Mouse (Mus musculus) neural tube, postnatal 0 days (tissue): ENCODE results near the gene Leng1. TPM values are rescaled to one million over a fixed set of nuclear protein-coding genes. Genes with fewer than 3 reads are reported as not detected.

Source experiments
- microRNA-seq: library from miRNA; unstranded; fragments of <30 nt; microRNA quantifications from one replicate; pipeline ENCODE4, GENCODE M21; 2016
- polyA plus RNA-seq: library from polyadenylated mRNA; unstranded; fragments of >200 nt; fragmentation: Nextera tagmentation; extraction: Ambion mirVana; gene quantifications from 2 replicates; pipeline ENCODE4 v1.2.1, GENCODE M21; 2015

Leng1 gene
- polyA plus RNA-seq: 13.7 and 13.8 TPM in 2 replicates

GRCm38 (mm10) chr7:3665215-3666114 lies at the start of gene Leng1:
Gene Leng1 (minus strand): TSS chr7:3665840.

GRCm38 (mm10) chr7:3703879-3704441 lies 38.3 kb upstream of the Leng1 start, which contains the start of gene Rps9:
Gene Rps9 (plus strand): TSS chr7:3703993.

GRCm38 (mm10) chr7:3692987-3693808 lies 27.6 kb upstream of the Leng1 start, which contains the start of gene Mboat7:
Gene Mboat7 (minus strand): TSS chr7:3693523.

GRCm38 (mm10) chr7:3692382-3692986 lies 26.8 kb upstream of the Leng1 start, which contains the start of gene Tsen34:
Gene Tsen34 (plus strand): TSS chr7:3692863.

GRCm38 (mm10) chr7:3677342-3677741 lies 11.7 kb upstream of the Leng1 start, which contains the start of gene Tmc4:
Gene Tmc4 (minus strand): TSS chr7:3677553.

GRCm38 (mm10) chr7:3644672-3645487 lies 20.8 kb downstream of the Leng1 start, which contains the start of gene Cnot3:
Gene Cnot3 (plus strand): TSS chr7:3645268.

GRCm38 (mm10) chr7:3629543-3630477 lies 35.8 kb downstream of the Leng1 start, which contains the start of the genes Tfpt and Prpf31:
Gene Tfpt (minus strand): TSS chr7:3629929.
Gene Prpf31 (plus strand): TSS chr7:3629985.

GRCm38 (mm10) chr7:3617242-3617995 lies 48.2 kb downstream of the Leng1 start, which contains the start of gene Ndufa3:
Gene Ndufa3 (plus strand): TSS chr7:3617373.

GRCm38 (mm10) chr7:3616057-3616388 lies 49.6 kb downstream of the Leng1 start, which contains the start of gene Oscar:
Gene Oscar (minus strand): TSS chr7:3616157.

Small RNA genes lying within 50 kb of the gene (microRNA-seq; reads per million reads assigned to microRNA genes)
- 2.9 reads per million, percentile 1 among the genes with 10 or more reads in this experiment for gene Mir3572

Other genes with a start within 250 kb of the Leng1 start
- gene Cacng6, start 241.6 kb downstream of the Leng1 start, polyA plus RNA-seq: 0.12 and 0.29 TPM in 2 replicates
- gene Tarm1, start 163.2 kb downstream of the Leng1 start, polyA plus RNA-seq: 0.09 TPM in 1 of 2 replicates, not detected in the other
- 0.70 and 0.81 TPM in 2 replicates for gene Oscar, start 49.7 kb downstream of the Leng1 start, polyA plus RNA-seq
- gene Ndufa3, start 48.5 kb downstream of the Leng1 start, polyA plus RNA-seq: 763 and 806 TPM in 2 replicates
- 39.5 and 40.5 TPM in 2 replicates for gene Tfpt, start 35.9 kb downstream of the Leng1 start, polyA plus RNA-seq
- 67.2 and 73.1 TPM in 2 replicates for gene Prpf31, start 35.9 kb downstream of the Leng1 start, polyA plus RNA-seq
- gene Cnot3, start 20.6 kb downstream of the Leng1 start, polyA plus RNA-seq: 26.0 and 32.7 TPM in 2 replicates
- 5.1 and 5.2 TPM in 2 replicates for gene Tmc4, start 11.7 kb upstream of the Leng1 start, polyA plus RNA-seq
- gene Tsen34, start 27.0 kb upstream of the Leng1 start, polyA plus RNA-seq: 279 and 315 TPM in 2 replicates
- gene Mboat7, start 27.7 kb upstream of the Leng1 start, polyA plus RNA-seq: 133 and 139 TPM in 2 replicates
- 694 and 758 TPM in 2 replicates for gene Rps9, start 38.2 kb upstream of the Leng1 start, polyA plus RNA-seq
- gene Pirb, start 54.6 kb upstream of the Leng1 start, polyA plus RNA-seq: 0.37 and 0.45 TPM in 2 replicates
- gene Gm15448, start 159.8 kb upstream of the Leng1 start, polyA plus RNA-seq: not detected in 2 replicates
- 0.12 TPM in 1 of 2 replicates, not detected in the other for gene Pira2, start 179.2 kb upstream of the Leng1 start, polyA plus RNA-seq
- 0.17 TPM in 1 of 2 replicates, not detected in the other for gene Gm14548, start 232.3 kb upstream of the Leng1 start, polyA plus RNA-seq
- 0.06 TPM in 1 of 2 replicates, not detected in the other for gene Lilra6, start 249.7 kb upstream of the Leng1 start, polyA plus RNA-seq